Mouse (Mus musculus): Measurements from ENCODE around the gene Ifitm7.

- TF ChIP-seq CTCF (IDR thresholded peaks at IDR 0.05; ENCODE audit: control insufficient read depth, insufficient read depth, insufficient replicate concordance, low read depth, low read length) (no peak), POLR2A (IDR thresholded peaks at IDR 0.05; ENCODE audit: control insufficient read depth, low read depth, low read length) (no peak)
Observed at GRCm38 (mm10) chr16:14025091-14025990, 38.7 kb upstream of the Ifitm7 start.
